Mouse (Mus musculus) layer of hippocampus, adult 8-10 months (tissue): ENCODE results near the gene Myh14. TPM values are rescaled to one million over a fixed set of nuclear protein-coding genes. Genes with fewer than 3 reads are reported as not detected.
A peak's percentile ranks its signal among the peaks of the same experiment; 100 is the strongest.

Source experiments
- DNase-seq, 2 experiments: peaks; one replicate each; pipeline ENCODE4 v3.0.0; 2022; ENCODE audit warnings: low spot score in 2 of 2
- total RNA-seq, 4 experiments: library from RNA; stranded (reverse); gene quantifications; 2 replicates each; pipeline ENCODE4 v1.2.4; 2022

The Myh14 gene
- total RNA-seq, 4 experiments from 2014 or later: 26.6 to 36.6 (median 32.8) TPM

DNA sequence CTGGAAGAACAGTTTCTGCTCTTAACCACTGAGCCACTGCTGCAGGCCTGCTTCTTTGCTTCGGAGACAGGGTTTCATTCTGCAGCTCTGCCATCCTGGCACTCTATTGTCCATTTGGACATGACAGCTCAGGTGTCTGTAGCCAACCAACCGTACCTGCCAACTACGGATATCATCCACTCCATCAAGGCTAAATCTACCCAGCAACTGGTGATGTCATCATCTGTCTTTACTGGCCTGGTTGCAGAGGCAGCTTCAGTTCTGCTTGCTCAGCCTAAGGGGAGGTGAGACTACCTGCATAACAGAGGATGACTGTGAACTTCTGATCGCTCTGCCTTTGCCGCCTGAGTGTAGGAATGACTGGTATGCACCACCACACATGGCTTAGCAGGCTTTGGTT, 1.6 kb upstream of the Myh14 start:
- DNase-seq: no peak

GRCm38 (mm10) chr7:44669103-44669502, 1.5 kb downstream of the Myh14 start:
- DNase-seq: no peak

DNA sequence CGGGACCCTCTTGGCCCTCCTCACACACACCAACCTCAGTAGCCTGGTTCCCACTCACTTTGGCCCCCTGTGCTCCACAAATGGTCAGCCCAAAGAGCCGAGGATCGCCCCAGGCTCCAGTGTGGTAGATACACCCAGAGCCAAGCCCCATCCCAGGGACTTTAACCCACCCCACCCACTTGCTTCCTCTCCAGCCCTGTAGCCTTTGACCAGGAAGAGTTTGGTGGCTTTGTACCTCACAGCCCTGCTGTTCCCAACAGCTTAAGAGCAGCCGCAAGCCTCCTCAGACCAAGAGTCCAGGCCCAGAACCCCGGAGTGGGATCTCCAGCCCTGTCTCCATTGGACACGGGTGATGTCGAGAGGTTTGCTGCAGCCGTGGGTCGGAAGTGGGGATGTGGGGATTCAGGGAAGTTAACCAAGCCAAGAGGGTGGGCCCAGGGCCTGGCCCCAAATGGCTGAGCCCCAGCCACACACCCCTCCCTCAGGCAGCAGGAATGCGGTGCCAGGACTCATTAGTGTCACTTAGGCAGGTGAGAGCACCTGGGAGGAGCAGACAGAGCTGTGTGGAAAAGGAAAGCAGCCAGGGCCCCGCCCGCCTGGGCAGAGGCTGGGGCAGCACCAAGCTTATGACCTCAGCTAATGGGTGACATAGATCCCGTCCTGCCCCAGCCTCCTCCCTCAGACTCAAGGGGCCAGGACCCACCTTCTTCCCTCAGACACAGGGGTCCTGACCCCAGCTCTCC, 2.5 kb downstream of the Myh14 start:
- no peak for DNase-seq

- no peak for DNase-seq
Observed at GRCm38 (mm10) chr7:44666462-44666861, 4.2 kb downstream of the Myh14 start.

- no peak for DNase-seq
Observed at GRCm38 (mm10) chr7:44664731-44665130, 5.9 kb downstream of the Myh14 start.

GRCm38 (mm10) chr7:44663546-44663945, 7.1 kb downstream of the Myh14 start:
- DNase-seq: no peak

DNA sequence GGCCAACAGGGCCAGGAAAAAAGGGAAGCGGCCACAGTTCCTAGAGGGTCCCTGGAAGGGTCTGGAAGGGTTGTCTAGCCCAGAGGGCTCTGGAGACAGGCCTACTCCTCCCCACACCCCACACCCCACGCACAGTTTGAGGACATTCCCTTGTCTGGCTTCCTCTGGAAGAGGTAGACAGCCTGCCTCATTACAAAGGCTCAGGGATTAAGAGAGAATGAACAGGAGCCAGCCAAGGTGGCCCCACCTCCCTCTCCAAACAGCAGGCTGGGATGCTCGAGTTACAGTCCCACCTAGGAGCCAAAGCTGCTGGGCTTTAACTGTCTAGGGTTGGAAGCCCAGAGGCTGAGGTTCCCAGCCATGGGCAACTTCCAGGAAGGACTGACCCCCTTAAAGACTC, 8.1 kb downstream of the Myh14 start:
- no peak for DNase-seq

- DNase-seq: no peak
Observed at GRCm38 (mm10) chr7:44662168-44662567, 8.5 kb downstream of the Myh14 start.

- peak; percentile 86 to 90 for DNase-seq
Observed at GRCm38 (mm10) chr7:44661219-44661618, 9.4 kb downstream of the Myh14 start.

DNA sequence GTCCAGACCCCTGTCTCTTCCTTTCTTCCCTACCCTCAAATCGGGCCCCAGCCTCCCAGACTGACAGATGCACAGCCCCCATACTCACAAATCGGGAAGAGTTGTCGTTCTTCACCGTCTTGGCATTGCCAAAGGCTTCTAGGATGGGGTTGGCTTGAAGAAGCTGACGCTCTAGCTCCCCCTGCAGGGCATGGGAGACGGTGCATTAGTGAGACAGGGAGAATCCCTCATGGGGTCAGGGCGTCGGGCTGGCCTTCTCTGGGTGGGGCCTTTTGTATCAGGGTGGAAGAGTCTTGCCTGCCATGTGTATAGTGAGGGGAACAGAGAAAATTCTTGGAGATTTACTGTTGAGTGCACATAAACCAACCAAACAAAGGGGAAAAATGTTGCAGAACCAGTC, 15.1 kb downstream of the Myh14 start:
- peak in 1 of 2 experiments; percentile 51 for DNase-seq

DNA sequence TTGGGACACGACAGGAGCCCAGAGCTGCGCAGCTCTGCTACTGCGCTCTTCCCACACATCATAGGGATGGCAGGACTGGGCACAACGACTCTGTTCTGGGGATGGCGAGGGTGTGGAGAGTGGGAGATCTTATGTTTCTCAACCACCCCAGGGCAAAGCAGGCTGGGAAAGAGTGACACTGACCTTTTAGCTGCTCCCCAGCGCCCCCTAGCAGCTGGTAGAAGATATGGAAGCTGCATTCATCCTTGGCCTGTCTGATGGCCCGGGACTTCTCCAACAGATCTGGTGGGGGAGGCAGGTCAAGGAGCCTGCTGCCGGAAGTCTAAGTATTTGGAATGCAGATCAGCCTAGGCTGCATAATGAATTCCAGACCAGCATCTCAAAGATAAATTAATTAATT, 16.9 kb downstream of the Myh14 start:
- DNase-seq: no peak

DNA sequence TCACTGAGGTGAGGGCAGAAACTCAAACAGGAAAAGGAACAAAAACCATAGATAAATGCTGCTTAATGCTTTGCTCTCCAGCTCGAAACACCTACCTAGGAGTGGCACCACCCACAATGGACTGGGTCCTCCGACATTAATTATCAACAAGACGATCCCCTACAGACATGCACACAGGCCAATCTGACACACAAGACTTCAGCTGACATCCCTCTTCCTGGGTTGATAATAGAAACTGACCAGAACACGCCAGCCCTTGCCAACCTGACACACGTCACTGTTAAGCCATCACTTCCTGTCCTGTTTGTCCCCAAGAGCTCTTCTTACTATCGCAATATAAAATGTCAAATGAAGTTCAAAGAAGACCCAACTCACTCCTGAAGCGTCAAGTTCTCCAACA, 19.2 kb downstream of the Myh14 start:
- no peak for DNase-seq

- peak in 1 of 2 experiments; percentile 72 for DNase-seq
Observed at GRCm38 (mm10) chr7:44649990-44650389, 20.7 kb downstream of the Myh14 start.

GRCm38 (mm10) chr7:44649094-44649610, 21.5 kb downstream of the Myh14 start:
- DNase-seq: no peak

DNA sequence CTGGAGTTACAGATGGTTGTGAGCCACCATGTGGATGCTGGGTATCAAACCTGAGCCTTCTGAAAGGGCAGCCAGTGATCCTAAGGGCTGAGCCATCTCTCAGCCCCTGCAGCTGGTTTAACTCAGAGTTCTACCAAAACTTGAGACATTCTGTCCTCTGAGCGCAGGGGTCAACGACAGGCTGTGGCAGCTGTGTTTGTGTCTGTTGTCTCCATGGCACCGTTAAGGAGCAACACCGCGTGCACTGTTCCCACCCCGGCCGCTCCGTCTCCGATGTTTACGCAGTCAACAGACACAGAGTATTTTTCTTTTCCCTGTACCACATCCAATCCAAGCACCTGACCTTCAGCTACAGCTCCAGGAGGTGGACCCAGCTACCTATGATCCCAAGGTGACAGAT, 22.9 kb downstream of the Myh14 start:
- DNase-seq: no peak

GRCm38 (mm10) chr7:44647042-44647724, 23.5 kb downstream of the Myh14 start:
- peak in 1 of 2 experiments; percentile 76 for DNase-seq

DNA sequence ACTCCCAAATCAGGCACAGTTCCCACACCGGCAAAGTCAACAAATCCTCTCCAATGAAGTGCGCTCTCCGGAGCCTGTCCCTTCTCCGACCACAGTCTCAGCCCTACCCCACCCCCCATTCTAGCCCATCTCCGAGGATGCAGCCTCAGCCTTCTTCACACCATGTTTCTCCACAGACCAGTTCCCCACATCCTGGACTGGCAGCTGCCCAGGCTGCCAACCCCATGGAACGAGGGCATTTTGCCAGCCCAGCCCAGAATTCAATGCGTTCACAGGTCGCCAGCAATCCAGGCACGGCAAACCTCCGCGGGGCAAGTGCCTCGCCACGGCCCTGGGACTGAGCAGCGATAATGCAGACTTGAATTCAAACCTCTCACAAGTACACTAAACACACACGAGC, 24.7 kb downstream of the Myh14 start:
- no peak for DNase-seq

GRCm38 (mm10) chr7:44645256-44645655, 25.4 kb downstream of the Myh14 start:
- DNase-seq: no peak

GRCm38 (mm10) chr7:44641887-44642286, 28.8 kb downstream of the Myh14 start:
- DNase-seq: peak in 1 of 2 experiments; percentile 32

DNA sequence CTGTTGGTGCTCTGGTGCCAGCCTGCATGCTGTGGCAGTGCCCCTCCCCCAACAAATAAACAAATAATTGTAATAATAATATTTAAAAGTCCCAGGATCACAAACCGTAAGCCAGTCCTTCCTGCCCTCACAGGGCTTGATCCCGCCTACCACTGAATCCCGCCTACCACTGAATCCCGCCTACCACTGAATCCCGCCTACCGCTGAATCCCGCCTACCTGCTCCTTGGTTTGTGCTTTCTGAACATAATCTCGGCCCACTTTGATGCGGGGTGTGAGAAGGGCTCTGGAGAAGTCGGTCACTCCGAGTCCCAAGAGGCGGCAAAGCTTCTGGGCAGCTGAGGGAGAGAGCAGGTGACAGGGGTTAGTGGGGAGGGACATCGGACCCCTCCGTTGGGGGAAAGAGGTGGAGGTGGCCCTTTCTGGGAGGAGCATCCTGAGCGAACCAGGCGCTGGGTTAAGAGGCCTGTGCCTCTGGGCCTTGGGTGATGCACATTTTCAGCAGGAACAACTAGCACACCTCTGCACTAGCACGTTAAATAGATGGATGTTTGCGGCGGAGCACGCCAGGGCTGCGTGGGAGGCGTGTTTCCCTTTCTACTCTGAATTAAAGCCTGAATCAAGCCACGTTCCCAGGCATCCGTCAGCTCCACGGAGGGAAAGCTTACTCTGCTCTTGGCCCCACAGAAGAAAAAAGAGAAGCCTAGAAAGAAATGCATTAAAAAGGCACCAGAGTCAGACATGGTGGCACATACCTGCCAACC, 29.6 kb downstream of the Myh14 start:
- DNase-seq: peak in 1 of 2 experiments; percentile 58

DNA sequence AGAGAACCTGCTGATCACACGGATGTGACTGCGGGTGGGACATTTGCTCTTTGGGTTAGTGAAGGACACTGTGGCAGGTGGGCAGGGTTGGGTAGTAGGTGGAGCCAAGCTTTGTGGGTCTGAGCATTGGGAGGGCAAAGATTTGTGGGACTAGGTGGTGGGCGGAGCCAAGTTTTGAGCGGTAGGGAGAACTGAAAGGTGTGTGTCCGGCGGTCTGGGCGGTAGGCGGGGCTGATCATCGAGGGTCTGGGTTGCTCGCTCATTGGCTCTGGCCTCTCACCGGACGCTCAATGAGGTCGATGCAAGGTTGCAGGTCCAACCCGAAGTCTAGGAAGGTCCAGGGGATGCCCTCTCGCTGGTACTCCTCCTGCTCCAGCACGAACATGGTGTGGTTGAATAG, 32.0 kb downstream of the Myh14 start:
- no peak for DNase-seq

- DNase-seq: no peak
Observed at GRCm38 (mm10) chr7:44636684-44637083, 34.0 kb downstream of the Myh14 start.
